Comparison of ENCODE assay signal across 9 mouse cellular contexts in genomic region chr15:78984286-78984778, GRCm38 (mm10). TPM values are rescaled to one million over a fixed set of nuclear protein-coding genes. Genes with fewer than 3 reads are reported as not detected.
DNase-seq lines count a peak whose midpoint lies in the region; ATAC-seq and TF ChIP-seq lines count a peak whose summit lies in the region.
"Had no signal": no experiment of that assay in that cellular context is flagged by ENCODE, and none has a peak within 500 bp of the region (broad histone marks: within the 10 kb centered on the region; RNA-seq: fewer than 3 reads in every experiment).

No protein-coding gene starts in this region.

- H3K4me2 ChIP-seq in lung, postnatal 0 days (replicated peaks; ENCODE audit: low read depth, low read length): peak overlapping the region; percentile 67
- H3K4me2 ChIP-seq in forebrain, embryonic 11.5 days (ENCODE audit: low read depth, low read length, severe bottlenecking): peak overlapping the region; percentile 88
- H3K4me2 ChIP-seq in intestine, postnatal 0 days (replicated peaks; ENCODE audit: low read depth): peak overlapping the region; percentile 88
- peak overlapping the region; percentile 82 for H3K4me2 ChIP-seq in neural tube, embryonic 15.5 days

- 0 out of 2 replicates have a peak, but pooled peaks have one; percentile 1 for TF ChIP-seq EP300 in lung, postnatal 0 days (IDR thresholded peaks at IDR 0.05)

- no peak overlapping the region for H3K9ac ChIP-seq in lung, postnatal 0 days (replicated peaks; ENCODE audit: low read depth)
- H3K9ac ChIP-seq in forebrain, embryonic 11.5 days (ENCODE audit: low read length): no peak overlapping the region
- H3K9ac ChIP-seq in intestine, postnatal 0 days (ENCODE audit: low read depth, low read length): no peak overlapping the region
- no peak overlapping the region for H3K9ac ChIP-seq in neural tube, embryonic 15.5 days (replicated peaks)

- no peak for ATAC-seq in lung, postnatal 0 days
- ATAC-seq in forebrain, embryonic 11.5 days (replicated peaks; ENCODE audit: low FRiP score): no peak
- ATAC-seq in intestine, postnatal 0 days: no peak
- no peak for ATAC-seq in neural tube, embryonic 15.5 days (ENCODE audit: low FRiP score)

- 0 out of 2 replicates have a peak, but pooled peaks cover under 1% of the 10 kb centered on the region for H3K36me3 ChIP-seq in lung, postnatal 0 days (ENCODE audit: insufficient read depth, low read length)
- no peaks in the 10 kb centered on the region; the same call in 1 of the 2 replicates for H3K36me3 ChIP-seq in forebrain, embryonic 11.5 days (ENCODE audit: control insufficient read depth, insufficient read depth, low read length)
- peaks cover 18% of the 10 kb centered on the region for H3K36me3 ChIP-seq in intestine, postnatal 0 days (ENCODE audit: control insufficient read depth, insufficient read depth)
- peaks cover 1% of the 10 kb centered on the region for H3K36me3 ChIP-seq in neural tube, embryonic 15.5 days

- H3K9me3 ChIP-seq in lung, postnatal 0 days (ENCODE audit: low read length): no peaks in the 10 kb centered on the region
- H3K9me3 ChIP-seq in forebrain, embryonic 11.5 days (ENCODE audit: control insufficient read depth, low read length): no peaks in the 10 kb centered on the region
- H3K9me3 ChIP-seq in intestine, postnatal 0 days (ENCODE audit: control insufficient read depth): no peaks in the 10 kb centered on the region
- no peaks in the 10 kb centered on the region for H3K9me3 ChIP-seq in neural tube, embryonic 15.5 days (replicated peaks)

- H3K4me1 ChIP-seq in lung, postnatal 0 days (ENCODE audit: insufficient read depth, low read depth, low read length): peaks cover 8% of the 10 kb centered on the region; the same call in 1 of the 2 replicates
- H3K4me1 ChIP-seq in lung, adult 2 months (ENCODE audit: control insufficient read depth, insufficient read depth, low read length): peaks cover 11% of the 10 kb centered on the region
- H3K4me1 ChIP-seq in forebrain, embryonic 11.5 days (replicated peaks; ENCODE audit: control insufficient read depth, insufficient read depth, low read length): peaks cover 9% of the 10 kb centered on the region; the same call in 1 of the 2 replicates
- peaks cover 6% of the 10 kb centered on the region; the same call in 1 of the 2 replicates for H3K4me1 ChIP-seq in intestine, postnatal 0 days (replicated peaks; ENCODE audit: control insufficient read depth, insufficient read depth, low read length)
- peaks cover 52% of the 10 kb centered on the region for H3K4me1 ChIP-seq in neural tube, embryonic 15.5 days

- H3K27me3 ChIP-seq in lung, postnatal 0 days (replicated peaks; ENCODE audit: insufficient read depth, low read length): no peaks in the 10 kb centered on the region
- H3K27me3 ChIP-seq in forebrain, embryonic 11.5 days (ENCODE audit: control insufficient read depth, insufficient read depth, low read length): no peaks in the 10 kb centered on the region
- no peaks in the 10 kb centered on the region for H3K27me3 ChIP-seq in intestine, postnatal 0 days (replicated peaks; ENCODE audit: control insufficient read depth, insufficient read depth, low read length)
- no peaks in the 10 kb centered on the region for H3K27me3 ChIP-seq in neural tube, embryonic 15.5 days (replicated peaks)

- DNase-seq in lung, postnatal 0 days (ENCODE audit: low spot score): peak; percentile 36
- no peak for DNase-seq in lung, adult 2 months
- no peak for DNase-seq in forebrain, embryonic 11.5 days (ENCODE audit: low spot score)
- DNase-seq in cerebellum, adult 11-12 months: no peak
- DNase-seq in adipocyte (ENCODE audit: low spot score): no peak
- no peak for DNase-seq in gastrocnemius, adult 8-10 months (ENCODE audit: low spot score in 2 of 2)

- WGBS in lung, postnatal 0 days: 17% methylated on average over 5 of the region's 5 CpGs
- WGBS in lung, adult 2 months: 24% methylated on average over 5 of the region's 5 CpGs
- 40% methylated on average over 5 of the region's 5 CpGs for WGBS in forebrain, embryonic 11.5 days
- 20% methylated on average over 5 of the region's 5 CpGs for WGBS in intestine, postnatal 0 days
- 38% methylated on average over 5 of the region's 5 CpGs for WGBS in neural tube, embryonic 15.5 days

- TF ChIP-seq POLR2A in lung, adult 2 months (IDR thresholded peaks at IDR 0.05; ENCODE audit: borderline replicate concordance, extremely low read depth, low read depth, low read length): no peak

- TF ChIP-seq CTCF in lung, postnatal 0 days (IDR thresholded peaks at IDR 0.05): no peak
- no peak for TF ChIP-seq CTCF in lung, adult 2 months (IDR thresholded peaks at IDR 0.05; ENCODE audit: insufficient read depth, low read length)
- TF ChIP-seq CTCF in intestine, postnatal 0 days (IDR thresholded peaks at IDR 0.05; ENCODE audit: low read depth): no peak

- peak overlapping the region; percentile 91; the same call in 1 of the 2 replicates for H3K27ac ChIP-seq in lung, postnatal 0 days (ENCODE audit: low read length)
- H3K27ac ChIP-seq in forebrain, embryonic 11.5 days (ENCODE audit: low read depth, low read length): no peak overlapping the region
- H3K27ac ChIP-seq in intestine, postnatal 0 days (ENCODE audit: low read depth, low read length): no peak overlapping the region
- no peak overlapping the region for H3K27ac ChIP-seq in neural tube, embryonic 15.5 days (replicated peaks)

- H3K4me3 ChIP-seq in lung, postnatal 0 days (ENCODE audit: low read depth, low read length): peak overlapping the region; percentile 72
- H3K4me3 ChIP-seq in lung, adult 2 months (replicated peaks; ENCODE audit: extremely low read depth, low read depth, low read length): no peak overlapping the region
- peak overlapping the region; percentile 87 for H3K4me3 ChIP-seq in forebrain, embryonic 11.5 days (ENCODE audit: low read depth, low read length)
- H3K4me3 ChIP-seq in intestine, postnatal 0 days (ENCODE audit: low read depth, low read length): peak overlapping the region; percentile 96
- H3K4me3 ChIP-seq in neural tube, embryonic 15.5 days (replicated peaks): no peak overlapping the region

RNA-seq across cellular contexts. Expression of gene Triobp, which starts 36.8 kb away (rescaled TPM):
- polyA plus RNA-seq in lung, postnatal 0 days (2015; fragmentation: Nextera tagmentation; extraction: Ambion mirVana): 22.5 and 23.9 TPM in 2 replicates
- polyA plus RNA-seq in lung, adult 2 months (2012; rRNA removed): 49.6 and 56.3 TPM in 2 replicates
- 55.9 and 60.1 TPM in 2 replicates for polyA plus RNA-seq in forebrain, embryonic 11.5 days (2014; fragmentation: Nextera tagmentation; extraction: Ambion mirVana)
- polyA plus RNA-seq in intestine, postnatal 0 days (2015; fragmentation: Nextera tagmentation; extraction: Ambion mirVana): 35.2 and 39.4 TPM in 2 replicates
- polyA plus RNA-seq in neural tube, embryonic 15.5 days (2015; fragmentation: Nextera tagmentation; extraction: Ambion mirVana): 30.6 and 39.7 TPM in 2 replicates
- 10 to 100 TPM; 38.3 to 69.6 (median 41.9) TPM for total RNA-seq in gastrocnemius, adult 8-10 months (2022)

RNA-seq across cellular contexts. Expression of gene H1f0, which starts 43.9 kb away (rescaled TPM):
- 263 and 311 TPM in 2 replicates for polyA plus RNA-seq in lung, postnatal 0 days (2015; fragmentation: Nextera tagmentation; extraction: Ambion mirVana)
- polyA plus RNA-seq in lung, adult 2 months (2012; rRNA removed): 92.0 and 112 TPM in 2 replicates
- 349 and 396 TPM in 2 replicates for polyA plus RNA-seq in forebrain, embryonic 11.5 days (2014; fragmentation: Nextera tagmentation; extraction: Ambion mirVana)
- 298 and 319 TPM in 2 replicates for polyA plus RNA-seq in intestine, postnatal 0 days (2015; fragmentation: Nextera tagmentation; extraction: Ambion mirVana)
- 169 and 222 TPM in 2 replicates for polyA plus RNA-seq in neural tube, embryonic 15.5 days (2015; fragmentation: Nextera tagmentation; extraction: Ambion mirVana)
- 100 to 1,000 TPM in 1 of 4 experiments, 10 to 100 TPM in 3; 84.7 to 103 (median 92.1) TPM for total RNA-seq in gastrocnemius, adult 8-10 months (2022)

RNA-seq across cellular contexts. Expression of gene Nol12, which starts 49.6 kb away (rescaled TPM):
- polyA plus RNA-seq in lung, postnatal 0 days (2015; fragmentation: Nextera tagmentation; extraction: Ambion mirVana): 26.8 and 28.9 TPM in 2 replicates
- polyA plus RNA-seq in lung, adult 2 months (2012; rRNA removed): 15.2 and 16.4 TPM in 2 replicates
- polyA plus RNA-seq in forebrain, embryonic 11.5 days (2014; fragmentation: Nextera tagmentation; extraction: Ambion mirVana): 56.8 and 62.6 TPM in 2 replicates
- 24.8 and 26.0 TPM in 2 replicates for polyA plus RNA-seq in intestine, postnatal 0 days (2015; fragmentation: Nextera tagmentation; extraction: Ambion mirVana)
- 63.0 and 63.2 TPM in 2 replicates for polyA plus RNA-seq in neural tube, embryonic 15.5 days (2015; fragmentation: Nextera tagmentation; extraction: Ambion mirVana)
- 10 to 100 TPM; 24.0 to 31.2 (median 28.1) TPM for total RNA-seq in gastrocnemius, adult 8-10 months (2022)

RNA-seq across cellular contexts. Expression of gene Galr3, which starts 57.4 kb away (rescaled TPM):
- 0.12 and 0.14 TPM in 2 replicates for polyA plus RNA-seq in lung, postnatal 0 days (2015; fragmentation: Nextera tagmentation; extraction: Ambion mirVana)
- polyA plus RNA-seq in lung, adult 2 months (2012; rRNA removed): 1.3 and 1.8 TPM in 2 replicates
- not detected in 2 replicates for polyA plus RNA-seq in forebrain, embryonic 11.5 days (2014; fragmentation: Nextera tagmentation; extraction: Ambion mirVana)
- 2.2 and 2.6 TPM in 2 replicates for polyA plus RNA-seq in intestine, postnatal 0 days (2015; fragmentation: Nextera tagmentation; extraction: Ambion mirVana)
- polyA plus RNA-seq in neural tube, embryonic 15.5 days (2015; fragmentation: Nextera tagmentation; extraction: Ambion mirVana): 0.14 and 0.17 TPM in 2 replicates
- total RNA-seq in gastrocnemius, adult 8-10 months (2022): not detected
- total RNA-seq: gastrocnemius, adult 18-20 months had no signal

RNA-seq across cellular contexts. Expression of gene Lgals1, which starts 57.8 kb away (rescaled TPM):
- polyA plus RNA-seq in lung, postnatal 0 days (2015; fragmentation: Nextera tagmentation; extraction: Ambion mirVana): 655 and 726 TPM in 2 replicates
- polyA plus RNA-seq in lung, adult 2 months (2012; rRNA removed): 250 and 251 TPM in 2 replicates
- 279 and 319 TPM in 2 replicates for polyA plus RNA-seq in forebrain, embryonic 11.5 days (2014; fragmentation: Nextera tagmentation; extraction: Ambion mirVana)
- 725 and 759 TPM in 2 replicates for polyA plus RNA-seq in intestine, postnatal 0 days (2015; fragmentation: Nextera tagmentation; extraction: Ambion mirVana)
- 218 and 380 TPM in 2 replicates for polyA plus RNA-seq in neural tube, embryonic 15.5 days (2015; fragmentation: Nextera tagmentation; extraction: Ambion mirVana)
- total RNA-seq in gastrocnemius, adult 8-10 months (2022): 100 to 1,000 TPM; 214 to 406 (median 281) TPM

Comparison
In these comparisons a context has a peak if more than half of its experiments do, and no peak if none do; other contexts are left out.
1. H3K4me3 ChIP-seq: peak in lung, postnatal 0 days (single experiment), forebrain, embryonic 11.5 days (single experiment) and intestine, postnatal 0 days (single experiment); none in lung, adult 2 months (single experiment) and neural tube, embryonic 15.5 days (single experiment).
2. Peak in every context shown above with its lines, with median percentiles within 50 percentile points of each other: H3K4me2 ChIP-seq.